Mouse (Mus musculus): ENCODE results near the gene Limch1. TPM values are rescaled to one million over a fixed set of nuclear protein-coding genes. Genes with fewer than 3 reads are reported as not detected.

Limch1 gene
- total RNA-seq, 1 experiment, result 7.5 TPM

- no peak for TF ChIP-seq CHD2 (IDR thresholded peaks at IDR 0.05; ENCODE audit: low read depth, low read length)
- no peak for TF ChIP-seq MAFK (IDR thresholded peaks at IDR 0.05; ENCODE audit: insufficient read depth, low read depth, low read length)
- no peak for TF ChIP-seq HCFC1 (IDR thresholded peaks at IDR 0.05; ENCODE audit: borderline replicate concordance, insufficient read depth, low read length)
- no peak for TF ChIP-seq ZC3H11A (IDR thresholded peaks at IDR 0.05; ENCODE audit: borderline replicate concordance, low read depth, low read length)
- TF ChIP-seq ZNF384 (IDR thresholded peaks at IDR 0.05; ENCODE audit: low read depth, low read length), result no peak
- H3K36me3 ChIP-seq (ENCODE audit: control insufficient read depth, insufficient read depth, low read length, poor library complexity, severe bottlenecking), result no peaks in the 10 kb centered on the region
- in situ Hi-C loops (cut with MboI; ENCODE audit: low sequenced_read_pairs in 2 of 2, unreplicated experiment in 2 of 2), result no loop called here
- no peak overlapping the region for H3K9ac ChIP-seq (ENCODE audit: insufficient read depth, low read depth, low read length, poor library complexity, severe bottlenecking)
- no peaks in the 10 kb centered on the region for H3K4me1 ChIP-seq (ENCODE audit: control insufficient read depth in 2 of 2, insufficient read depth in 2 of 2, low read length in 2 of 2, poor library complexity in 1 of 2)
- H3K9me3 ChIP-seq (ENCODE audit: control insufficient read depth, insufficient read depth, low read depth, low read length), result no peaks in the 10 kb centered on the region
- no peak for DNase-seq (ENCODE audit: low read depth, low spot score)
- H3K4me3 ChIP-seq (ENCODE audit: insufficient read depth in 1 of 2, low read depth in 1 of 2, low read length in 2 of 2, poor library complexity in 1 of 2, severe bottlenecking in 1 of 2), result no peak overlapping the region
- no peak overlapping the region for H3K27ac ChIP-seq (ENCODE audit: insufficient read depth, low read depth, low read length, poor library complexity, severe bottlenecking)
Measured at GRCm38 (mm10) chr5:66822500-66823205, 77.0 kb downstream of the Limch1 start.

- Histone ChIP-seq H3K9me3 (ENCODE audit: control insufficient read depth, insufficient read depth, low read depth, low read length) (no peaks in the 10 kb centered on the region), H3K27ac (ENCODE audit: insufficient read depth, low read depth, low read length, poor library complexity, severe bottlenecking) (no peak overlapping the region), H3K4me1 (ENCODE audit: control insufficient read depth in 2 of 2, insufficient read depth in 2 of 2, low read length in 2 of 2, poor library complexity in 1 of 2) (no peaks in the 10 kb centered on the region), H3K9ac (ENCODE audit: insufficient read depth, low read depth, low read length, poor library complexity, severe bottlenecking) (no peak overlapping the region), H3K36me3 (ENCODE audit: control insufficient read depth, insufficient read depth, low read length, poor library complexity, severe bottlenecking) (no peaks in the 10 kb centered on the region), H3K4me3 (ENCODE audit: insufficient read depth in 1 of 2, low read depth in 1 of 2, low read length in 2 of 2, poor library complexity in 1 of 2, severe bottlenecking in 1 of 2) (no peak overlapping the region)
- DNase-seq (ENCODE audit: low read depth, low spot score), result no peak
- in situ Hi-C loops (cut with MboI; ENCODE audit: low sequenced_read_pairs in 2 of 2, unreplicated experiment in 2 of 2), result no loop called here
- TF ChIP-seq ZNF384 (IDR thresholded peaks at IDR 0.05; ENCODE audit: low read depth, low read length) (no peak), MAFK (IDR thresholded peaks at IDR 0.05; ENCODE audit: insufficient read depth, low read depth, low read length) (no peak), HCFC1 (IDR thresholded peaks at IDR 0.05; ENCODE audit: borderline replicate concordance, insufficient read depth, low read length) (no peak), CHD2 (IDR thresholded peaks at IDR 0.05; ENCODE audit: low read depth, low read length) (no peak), ZC3H11A (IDR thresholded peaks at IDR 0.05; ENCODE audit: borderline replicate concordance, low read depth, low read length) (no peak)
Measured at GRCm38 (mm10) chr5:66825586-66825985, 80.0 kb downstream of the Limch1 start.

- Histone ChIP-seq H3K4me3 (ENCODE audit: insufficient read depth in 1 of 2, low read depth in 1 of 2, low read length in 2 of 2, poor library complexity in 1 of 2, severe bottlenecking in 1 of 2) (no peak overlapping the region), H3K27ac (ENCODE audit: insufficient read depth, low read depth, low read length, poor library complexity, severe bottlenecking) (no peak overlapping the region), H3K9me3 (ENCODE audit: control insufficient read depth, insufficient read depth, low read depth, low read length) (no peaks in the 10 kb centered on the region), H3K36me3 (ENCODE audit: control insufficient read depth, insufficient read depth, low read length, poor library complexity, severe bottlenecking) (no peaks in the 10 kb centered on the region), H3K9ac (ENCODE audit: insufficient read depth, low read depth, low read length, poor library complexity, severe bottlenecking) (no peak overlapping the region), H3K4me1 (ENCODE audit: control insufficient read depth in 2 of 2, insufficient read depth in 2 of 2, low read length in 2 of 2, poor library complexity in 1 of 2) (no peaks in the 10 kb centered on the region)
- no peak for DNase-seq (ENCODE audit: low read depth, low spot score)
- in situ Hi-C loops (cut with MboI; ENCODE audit: low sequenced_read_pairs in 2 of 2, unreplicated experiment in 2 of 2), result no loop called here
- TF ChIP-seq CHD2 (IDR thresholded peaks at IDR 0.05; ENCODE audit: low read depth, low read length) (no peak), HCFC1 (IDR thresholded peaks at IDR 0.05; ENCODE audit: borderline replicate concordance, insufficient read depth, low read length) (no peak), ZC3H11A (IDR thresholded peaks at IDR 0.05; ENCODE audit: borderline replicate concordance, low read depth, low read length) (no peak), ZNF384 (IDR thresholded peaks at IDR 0.05; ENCODE audit: low read depth, low read length) (no peak), MAFK (IDR thresholded peaks at IDR 0.05; ENCODE audit: insufficient read depth, low read depth, low read length) (no peak)
Measured at GRCm38 (mm10) chr5:66826844-66827243, 81.2 kb downstream of the Limch1 start.

GRCm38 (mm10) chr5:66829505-66829904 lies 83.9 kb downstream of the Limch1 start:
- no peak for DNase-seq (ENCODE audit: low read depth, low spot score)

More at GRCm38 (mm10) chr5:66829505-66829904, 83.9 kb downstream of the Limch1 start:
- Histone ChIP-seq H3K4me1 (ENCODE audit: control insufficient read depth in 2 of 2, insufficient read depth in 2 of 2, low read length in 2 of 2, poor library complexity in 1 of 2) (no peaks in the 10 kb centered on the region), H3K9ac (ENCODE audit: insufficient read depth, low read depth, low read length, poor library complexity, severe bottlenecking) (no peak overlapping the region), H3K9me3 (ENCODE audit: control insufficient read depth, insufficient read depth, low read depth, low read length) (no peaks in the 10 kb centered on the region), H3K4me3 (ENCODE audit: insufficient read depth in 1 of 2, low read depth in 1 of 2, low read length in 2 of 2, poor library complexity in 1 of 2, severe bottlenecking in 1 of 2) (no peak overlapping the region), H3K36me3 (ENCODE audit: control insufficient read depth, insufficient read depth, low read length, poor library complexity, severe bottlenecking) (no peaks in the 10 kb centered on the region), H3K27ac (ENCODE audit: insufficient read depth, low read depth, low read length, poor library complexity, severe bottlenecking) (no peak overlapping the region)
- in situ Hi-C loops (cut with MboI; ENCODE audit: low sequenced_read_pairs in 2 of 2, unreplicated experiment in 2 of 2), result no loop called here
- TF ChIP-seq ZNF384 (IDR thresholded peaks at IDR 0.05; ENCODE audit: low read depth, low read length), result no peak
- no peak for TF ChIP-seq HCFC1 (IDR thresholded peaks at IDR 0.05; ENCODE audit: borderline replicate concordance, insufficient read depth, low read length)
- TF ChIP-seq MAFK (IDR thresholded peaks at IDR 0.05; ENCODE audit: insufficient read depth, low read depth, low read length), result no peak
- no peak for TF ChIP-seq CHD2 (IDR thresholded peaks at IDR 0.05; ENCODE audit: low read depth, low read length)
- TF ChIP-seq ZC3H11A (IDR thresholded peaks at IDR 0.05; ENCODE audit: borderline replicate concordance, low read depth, low read length), result no peak
